Mouse (Mus musculus) E14TG2a.4 (cell line): ENCODE results near the gene Nup210.
A peak's percentile ranks its signal among the peaks of the same experiment; 100 is the strongest.

ENCODE experiments used
- H3K27me3 ChIP-seq: 2 replicates; pipeline ENCODE4 v1.6.1; 2014; ENCODE audit warnings: low read length, control low read depth; ENCODE audit not compliant: insufficient read depth
- H3K36me3 ChIP-seq: 2 replicates; pipeline ENCODE4 v1.6.1; 2014; ENCODE audit warnings: low read length, control low read depth; ENCODE audit not compliant: insufficient read depth
- H3K4me1 ChIP-seq: replicated peaks from 2 replicates; pipeline ENCODE4 v1.6.1; 2014; ENCODE audit warnings: low read depth, low read length, control low read depth
- H3K4me3 ChIP-seq: replicated peaks from 2 replicates; pipeline ENCODE4 v1.5.1; 2014; ENCODE audit warnings: mild to moderate bottlenecking, low read length
- H3K9me3 ChIP-seq: 2 replicates; pipeline ENCODE4 v1.6.1; 2014; ENCODE audit warnings: low read length, control low read depth
- CTCF ChIP-seq: conservative IDR thresholded peaks from 2 replicates; pipeline ENCODE4 v1.5.1; 2014; ENCODE audit warnings: low read length
- NANOG ChIP-seq: IDR thresholded peaks from 2 replicates; pipeline ENCODE4 v1.6.1; 2014; ENCODE audit warnings: borderline replicate concordance, low read length, mixed read lengths
- POU5F1 ChIP-seq: IDR thresholded peaks from 2 replicates; pipeline ENCODE4 v1.6.1; 2014; ENCODE audit warnings: low read length, borderline replicate concordance

The Nup210 gene

DNA sequence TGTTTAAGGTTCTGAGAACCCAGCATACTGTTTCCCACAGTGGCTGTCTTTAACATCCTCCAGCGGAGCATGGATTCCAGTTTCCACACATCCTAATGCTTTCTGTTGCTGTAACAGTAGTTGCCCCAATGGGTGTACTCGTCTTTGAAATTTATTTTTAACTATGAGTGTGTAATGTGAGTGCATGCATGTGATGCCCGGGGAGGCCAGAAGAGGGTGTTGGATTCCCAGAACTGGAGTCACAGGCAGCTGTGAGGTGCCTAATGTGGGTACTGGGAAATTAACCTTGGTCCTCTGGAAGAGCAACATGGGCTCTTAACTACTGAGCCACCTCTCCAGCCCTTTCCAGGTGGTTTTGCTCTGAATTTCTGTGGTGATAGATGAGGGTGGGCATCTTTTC, 49.6 kb downstream of the Nup210 start:
- Histone ChIP-seq H3K27me3 (no peaks in the 10 kb centered on the region), H3K4me3 (no peak overlapping the region), H3K4me1 (no peaks in the 10 kb centered on the region), H3K36me3 (peaks cover 89% of the 10 kb centered on the region), H3K9me3 (no peaks in the 10 kb centered on the region)
- TF ChIP-seq NANOG: no peak
- TF ChIP-seq POU5F1: no peak
- TF ChIP-seq CTCF: no peak

- Histone ChIP-seq H3K36me3 (peaks cover 87% of the 10 kb centered on the region), H3K4me1 (0 out of 2 replicates have a peak, but pooled peaks cover 7% of the 10 kb centered on the region)
- TF ChIP-seq CTCF (no peak), NANOG (no peak), POU5F1 (no peak)
Measured at GRCm38 (mm10) chr6:91061296-91061695, 55.3 kb downstream of the Nup210 start.

DNA sequence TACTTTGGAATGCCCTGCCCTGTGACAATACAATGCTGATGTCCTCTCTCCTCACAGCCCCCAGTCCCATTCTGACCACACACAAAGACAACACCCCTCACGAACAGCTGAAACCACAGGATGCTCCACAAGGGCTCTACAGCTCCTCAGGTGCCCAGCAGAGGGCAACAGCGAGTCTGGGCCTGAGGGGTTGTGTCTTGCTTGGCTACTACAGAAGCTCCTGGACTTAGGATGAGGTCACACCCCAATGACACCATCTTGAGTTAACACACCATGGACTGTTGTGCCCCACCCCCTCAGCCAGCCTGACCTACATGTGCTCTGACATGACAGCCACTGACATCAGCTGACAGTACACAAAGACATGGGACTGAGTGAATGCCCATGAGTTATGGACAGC, 56.9 kb downstream of the Nup210 start:
- no peaks in the 10 kb centered on the region for H3K27me3 ChIP-seq
- H3K4me1 ChIP-seq: 0 out of 2 replicates have a peak, but pooled peaks cover 7% of the 10 kb centered on the region
- no peaks in the 10 kb centered on the region for H3K9me3 ChIP-seq
- peaks cover 90% of the 10 kb centered on the region for H3K36me3 ChIP-seq
- no peak for TF ChIP-seq POU5F1
- no peak for TF ChIP-seq NANOG
- peak; percentile 94 for TF ChIP-seq CTCF
- no peak overlapping the region for H3K4me3 ChIP-seq

More at GRCm38 (mm10) chr6:91061296-91061695, 55.3 kb downstream of the Nup210 start:
- H3K9me3 ChIP-seq: no peaks in the 10 kb centered on the region
- H3K4me3 ChIP-seq: no peak overlapping the region
- H3K27me3 ChIP-seq: no peaks in the 10 kb centered on the region

DNA sequence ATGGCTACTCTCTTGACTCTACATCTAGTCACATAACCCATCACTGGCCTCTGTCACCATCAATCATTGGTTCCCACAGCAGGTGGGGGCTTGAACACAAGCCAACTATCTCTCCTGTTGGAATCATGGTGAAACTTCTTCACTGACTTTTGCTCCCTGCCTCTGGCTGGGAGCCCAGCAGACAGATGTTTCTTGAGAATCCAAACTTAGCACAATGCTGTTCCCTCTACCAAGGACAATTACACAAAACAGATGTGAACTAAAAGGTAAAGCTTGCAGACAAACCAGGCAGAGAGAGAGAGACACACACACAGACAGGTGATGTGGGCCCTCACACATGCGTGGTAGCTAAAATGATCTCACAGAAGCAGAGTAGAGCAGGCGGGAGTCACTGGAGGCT, 58.6 kb downstream of the Nup210 start:
- H3K36me3 ChIP-seq: peaks cover 95% of the 10 kb centered on the region
- H3K4me3 ChIP-seq: no peak overlapping the region
- H3K4me1 ChIP-seq: 0 out of 2 replicates have a peak, but pooled peaks cover 7% of the 10 kb centered on the region
- H3K27me3 ChIP-seq: no peaks in the 10 kb centered on the region
- H3K9me3 ChIP-seq: no peaks in the 10 kb centered on the region
- TF ChIP-seq POU5F1 (no peak), CTCF (no peak), NANOG (no peak)

DNA sequence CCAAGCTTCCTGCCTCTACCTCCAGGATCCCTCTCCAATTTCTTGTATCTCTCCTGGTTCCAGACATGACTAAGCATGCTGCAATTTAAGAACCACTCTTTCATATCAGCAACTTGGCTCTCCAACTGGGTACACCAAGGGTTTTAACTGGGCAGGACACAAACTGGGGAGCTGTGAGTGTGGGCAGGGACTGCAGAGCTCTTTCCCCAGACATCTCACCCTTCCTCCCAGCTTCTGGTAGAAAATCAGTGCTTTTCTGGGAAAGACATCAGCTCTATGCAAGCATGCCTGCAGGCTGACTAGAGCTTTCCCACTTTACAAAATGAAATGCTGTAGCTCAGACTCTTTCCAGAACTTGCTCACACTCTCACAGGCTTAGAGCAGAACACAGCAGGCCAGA, 60.3 kb downstream of the Nup210 start:
- TF ChIP-seq CTCF: no peak
- TF ChIP-seq NANOG: no peak
- no peak for TF ChIP-seq POU5F1
- Histone ChIP-seq H3K9me3 (no peaks in the 10 kb centered on the region), H3K4me1 (0 out of 2 replicates have a peak, but pooled peaks cover 7% of the 10 kb centered on the region)

DNA sequence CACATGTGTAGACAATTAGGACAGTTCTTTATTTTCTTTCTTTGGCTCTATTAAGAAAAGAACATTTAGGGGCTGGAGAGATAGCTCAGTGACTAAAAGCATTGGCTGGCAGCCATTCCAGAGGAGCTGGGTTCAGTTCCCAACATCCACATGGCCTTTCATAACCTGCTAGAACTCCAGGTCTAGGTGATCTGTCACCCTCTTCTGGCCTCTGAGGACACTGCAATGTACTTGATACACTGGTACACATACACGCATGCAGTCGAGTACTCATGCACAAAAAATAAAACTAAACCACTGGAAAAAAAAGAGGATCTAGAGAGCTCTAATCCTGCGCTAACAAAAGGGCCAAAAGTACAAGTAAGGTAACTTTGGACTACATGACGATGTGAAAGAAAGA, 64.1 kb downstream of the Nup210 start:
- Histone ChIP-seq H3K4me1 (no peaks in the 10 kb centered on the region), H3K4me3 (no peak overlapping the region), H3K36me3 (peaks cover 88% of the 10 kb centered on the region), H3K27me3 (no peaks in the 10 kb centered on the region), H3K9me3 (no peaks in the 10 kb centered on the region)
- TF ChIP-seq POU5F1 (no peak), NANOG (no peak), CTCF (no peak)

More for the DNA sequence above, 60.3 kb downstream of the Nup210 start:
- Histone ChIP-seq H3K36me3 (peaks cover 95% of the 10 kb centered on the region), H3K27me3 (no peaks in the 10 kb centered on the region), H3K4me3 (no peak overlapping the region)

DNA sequence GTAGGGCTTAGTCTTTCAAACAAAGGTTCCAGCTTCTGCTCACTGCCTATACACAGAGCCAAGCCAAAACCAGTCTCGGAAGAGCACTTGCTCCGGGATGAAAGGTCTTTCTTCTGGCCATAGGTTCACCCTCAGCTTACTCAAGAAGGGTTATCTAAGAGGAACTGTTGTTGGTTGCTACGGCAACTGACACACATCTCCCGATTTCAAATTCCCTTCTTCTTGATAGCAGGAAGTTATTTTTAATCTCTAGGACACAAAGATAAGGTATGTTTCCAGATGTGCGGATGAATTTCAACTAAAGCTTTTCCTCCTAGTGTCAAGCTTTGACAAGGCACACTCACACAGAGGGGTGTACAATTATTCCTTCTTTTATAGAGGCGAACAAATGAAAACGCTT, 68.6 kb downstream of the Nup210 start:
- H3K4me3 ChIP-seq: no peak overlapping the region
- peaks cover 87% of the 10 kb centered on the region for H3K36me3 ChIP-seq
- no peaks in the 10 kb centered on the region for H3K4me1 ChIP-seq
- no peaks in the 10 kb centered on the region for H3K27me3 ChIP-seq
- TF ChIP-seq CTCF (no peak), POU5F1 (no peak), NANOG (no peak)
- H3K9me3 ChIP-seq: no peaks in the 10 kb centered on the region

DNA sequence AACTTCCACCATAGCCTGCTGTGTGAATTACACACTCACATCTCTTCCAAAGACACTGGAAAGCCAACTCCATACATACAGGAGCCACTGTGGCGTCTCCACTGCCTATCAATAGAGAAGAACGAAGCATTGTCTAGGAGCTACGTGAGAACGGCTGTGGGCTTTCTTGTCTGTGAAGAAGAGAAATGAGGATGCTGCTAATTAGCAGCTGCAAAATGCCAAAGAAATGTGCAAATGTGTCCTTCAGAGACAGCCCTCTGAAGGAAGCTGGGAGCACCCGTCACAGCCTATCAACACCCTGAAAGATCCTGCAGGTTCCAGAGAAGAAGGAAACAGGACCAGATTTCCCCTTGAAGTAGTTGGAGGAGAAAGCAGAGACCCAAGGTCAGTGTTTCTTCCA, 69.2 kb downstream of the Nup210 start:
- no peak for TF ChIP-seq POU5F1
- TF ChIP-seq CTCF: no peak
- TF ChIP-seq NANOG: no peak
- Histone ChIP-seq H3K4me3 (no peak overlapping the region), H3K36me3 (peaks cover 90% of the 10 kb centered on the region), H3K9me3 (no peaks in the 10 kb centered on the region), H3K27me3 (no peaks in the 10 kb centered on the region), H3K4me1 (no peaks in the 10 kb centered on the region)

GRCm38 (mm10) chr6:91046184-91046583, 70.4 kb downstream of the Nup210 start:
- Histone ChIP-seq H3K4me3 (no peak overlapping the region), H3K27me3 (no peaks in the 10 kb centered on the region)
- TF ChIP-seq NANOG (no peak), POU5F1 (no peak), CTCF (no peak)

More at GRCm38 (mm10) chr6:91046184-91046583, 70.4 kb downstream of the Nup210 start:
- H3K4me1 ChIP-seq: no peaks in the 10 kb centered on the region
- peaks cover 92% of the 10 kb centered on the region for H3K36me3 ChIP-seq
- no peaks in the 10 kb centered on the region for H3K9me3 ChIP-seq
